Comparison of ENCODE assay signal across 27 mouse cellular contexts in genomic region chr2:179775999-179776705, GRCm38 (mm10).
DNase-seq lines count a peak whose midpoint lies in the region; ATAC-seq and TF ChIP-seq lines count a peak whose summit lies in the region.
"Had no signal": no experiment of that assay in that cellular context is flagged by ENCODE, and none has a peak within 500 bp of the region (broad histone marks: within the 10 kb centered on the region; RNA-seq: fewer than 3 reads in every experiment).

No protein-coding gene starts in this region.

- DNase-seq in brain, adult 2 months (ENCODE audit: low read depth, low spot score): peak; percentile 56
- DNase-seq in cerebellum, adult 9-10 months: peak; percentile 64
- DNase-seq in lung, adult 2 months: peak; percentile 8
- DNase-seq in lung, postnatal 10 days: peak; percentile 34
- DNase-seq in kidney, postnatal 14 days: no peak
- DNase-seq in spleen, postnatal 10 days (ENCODE audit: low spot score in 2 of 2): no peak
- DNase-seq: adrenal gland, adult 2 months; B cell, adult 2 months; gastrocnemius, postnatal 25 days; heart, adult 11 months; heart, postnatal 36 days; kidney, adult 11 months; kidney, postnatal 36 days; layer of hippocampus, postnatal 36 days; left cerebral cortex, postnatal 4 days; liver, postnatal 0 days had no signal

- ATAC-seq in CD4-positive, CD25-positive, alpha-beta regulatory T cell, adult 4 months: no peak
- no peak for ATAC-seq in inflammation-experienced regulatory T-cells, adult 6 months
- ATAC-seq: activated CD4-positive, CD25-positive, alpha-beta regulatory T cell, adult 4 months; forebrain, embryonic 13.5 days; liver, embryonic 12.5 days; liver, postnatal 0 days; midbrain, embryonic 13.5 days had no signal

- no peak overlapping the region for H3K4me3 ChIP-seq in lung, adult 2 months (replicated peaks; ENCODE audit: extremely low read depth, low read depth, low read length)
- H3K4me3 ChIP-seq: embryonic facial prominence, embryonic 10.5 days; embryonic facial prominence, embryonic 15.5 days; forebrain, embryonic 13.5 days; heart, embryonic 10.5 days; heart, embryonic 15.5 days; hindbrain, embryonic 13.5 days; liver, embryonic 12.5 days; midbrain, embryonic 13.5 days had no signal

- 64% methylated on average over 10 of the region's 10 CpGs for WGBS in lung, adult 2 months

- TF ChIP-seq POLR2A in lung, adult 2 months (IDR thresholded peaks at IDR 0.05; ENCODE audit: borderline replicate concordance, extremely low read depth, low read depth, low read length): no peak

- no peak for TF ChIP-seq CTCF in lung, adult 2 months (IDR thresholded peaks at IDR 0.05; ENCODE audit: insufficient read depth, low read length)

- H3K4me1 ChIP-seq in lung, adult 2 months (ENCODE audit: control insufficient read depth, insufficient read depth, low read length): no peaks in the 10 kb centered on the region
- H3K4me1 ChIP-seq: embryonic facial prominence, embryonic 15.5 days; liver, embryonic 12.5 days had no signal

Comparison
In these comparisons a context has a peak if more than half of its experiments do, and no peak if none do; other contexts are left out.
1. DNase-seq: peak in brain, adult 2 months (single experiment), cerebellum, adult 9-10 months (single experiment), lung, adult 2 months (single experiment) and lung, postnatal 10 days (single experiment); none in kidney, postnatal 14 days (single experiment) and spleen, postnatal 10 days (0 of 2).